Mouse (Mus musculus): Measurements from ENCODE around the gene Cep95. TPM values are rescaled to one million over a fixed set of nuclear protein-coding genes. Genes with fewer than 3 reads are reported as not detected.

The Cep95 gene
- total and polyA plus RNA-seq, 2 experiments from 2014 or later, result 6.9 to 15.8 TPM

GRCm38 (mm10) chr11:106776960-106777359 is 12.1 kb upstream of the Cep95 start:
- WGBS, result 95% methylated on average over 4 of the region's 4 CpGs
- Histone ChIP-seq H3K36me3 (ENCODE audit: insufficient read depth) (peaks cover 47% of the 10 kb centered on the region), H3K4me3 (ENCODE audit: low read depth, low read length) (no peak overlapping the region), H3K9me3 (ENCODE audit: low read length) (no peaks in the 10 kb centered on the region), H3K27ac (ENCODE audit: low read depth, low read length) (no peak overlapping the region), H3K27me3 (ENCODE audit: insufficient read depth, low read length) (no peaks in the 10 kb centered on the region), H3K4me1 (ENCODE audit: insufficient read depth) (0 out of 2 replicates have a peak, but pooled peaks cover 2% of the 10 kb centered on the region), H3K9ac (no peak overlapping the region), H3K4me2 (ENCODE audit: low read depth) (no peak overlapping the region)
- TF ChIP-seq CTCF (IDR thresholded peaks at IDR 0.05; ENCODE audit: low read depth), result no peak
- ATAC-seq (no peak), DNase-seq (no peak)

- Histone ChIP-seq H3K27ac (ENCODE audit: low read depth, low read length) (no peak overlapping the region), H3K4me1 (ENCODE audit: insufficient read depth) (0 out of 2 replicates have a peak, but pooled peaks cover 2% of the 10 kb centered on the region), H3K36me3 (ENCODE audit: insufficient read depth) (peaks cover 47% of the 10 kb centered on the region), H3K9ac (no peak overlapping the region), H3K4me3 (ENCODE audit: low read depth, low read length) (no peak overlapping the region), H3K27me3 (ENCODE audit: insufficient read depth, low read length) (no peaks in the 10 kb centered on the region), H3K9me3 (ENCODE audit: low read length) (no peaks in the 10 kb centered on the region), H3K4me2 (ENCODE audit: low read depth) (no peak overlapping the region)
- WGBS, result 91% methylated on average over 3 of the region's 3 CpGs
- ATAC-seq, result no peak
- DNase-seq, result no peak
- TF ChIP-seq CTCF (IDR thresholded peaks at IDR 0.05; ENCODE audit: low read depth), result no peak
These were observed 11.7 kb upstream of the Cep95 start for GRCm38 (mm10) chr11:106777395-106777794.

- Histone ChIP-seq H3K9ac (no peak overlapping the region), H3K9me3 (ENCODE audit: low read length) (no peaks in the 10 kb centered on the region), H3K27ac (ENCODE audit: low read depth, low read length) (no peak overlapping the region), H3K4me3 (ENCODE audit: low read depth, low read length) (no peak overlapping the region), H3K27me3 (ENCODE audit: insufficient read depth, low read length) (no peaks in the 10 kb centered on the region), H3K4me1 (ENCODE audit: insufficient read depth) (0 out of 2 replicates have a peak, but pooled peaks cover 2% of the 10 kb centered on the region), H3K36me3 (ENCODE audit: insufficient read depth) (peaks cover 48% of the 10 kb centered on the region), H3K4me2 (ENCODE audit: low read depth) (no peak overlapping the region; the same call in 1 of the 2 replicates)
- ATAC-seq (no peak), DNase-seq (no peak)
- no peak for TF ChIP-seq CTCF (IDR thresholded peaks at IDR 0.05; ENCODE audit: low read depth)
- WGBS, result 91% methylated on average over 7 of the region's 7 CpGs
These were observed 10.9 kb upstream of the Cep95 start for GRCm38 (mm10) chr11:106778132-106778531.

- Histone ChIP-seq H3K27ac (ENCODE audit: low read depth, low read length) (peak overlapping the region; percentile 88), H3K27me3 (ENCODE audit: insufficient read depth, low read length) (no peaks in the 10 kb centered on the region), H3K4me1 (ENCODE audit: insufficient read depth) (0 out of 2 replicates have a peak, but pooled peaks cover 2% of the 10 kb centered on the region), H3K4me3 (ENCODE audit: low read depth, low read length) (peak overlapping the region; percentile 72), H3K9me3 (ENCODE audit: low read length) (no peaks in the 10 kb centered on the region), H3K36me3 (ENCODE audit: insufficient read depth) (peaks cover 49% of the 10 kb centered on the region), H3K4me2 (ENCODE audit: low read depth) (peak overlapping the region; percentile 87), H3K9ac (peak overlapping the region; percentile 77)
- TF ChIP-seq CTCF (IDR thresholded peaks at IDR 0.05; ENCODE audit: low read depth), result no peak
- no peak for DNase-seq
- ATAC-seq, result peak; percentile 77
- WGBS, result 2% methylated on average over 39 of the region's 39 CpGs
These were observed 10.3 kb upstream of the Cep95 start for GRCm38 (mm10) chr11:106778589-106779387.

- ATAC-seq (peak; percentile 99), DNase-seq (peak; percentile 95)
- 2% methylated on average over 30 of the region's 30 CpGs for WGBS
- Histone ChIP-seq H3K9me3 (ENCODE audit: low read length) (no peaks in the 10 kb centered on the region), H3K4me1 (ENCODE audit: insufficient read depth) (0 out of 2 replicates have a peak, but pooled peaks cover 2% of the 10 kb centered on the region), H3K27ac (ENCODE audit: low read depth, low read length) (peak within 1 kb of the TSS; percentile 88), H3K27me3 (ENCODE audit: insufficient read depth, low read length) (no peaks in the 10 kb centered on the region), H3K36me3 (ENCODE audit: insufficient read depth) (peaks cover 47% of the 10 kb centered on the region), H3K4me2 (ENCODE audit: low read depth) (peak within 1 kb of the TSS; percentile 87), H3K4me3 (ENCODE audit: low read depth, low read length) (peak within 1 kb of the TSS; percentile 72), H3K9ac (peak within 1 kb of the TSS; percentile 77)
- TF ChIP-seq CTCF (IDR thresholded peaks at IDR 0.05; ENCODE audit: low read depth), result no peak
These were observed 9.5 kb upstream of the Cep95 start, which contains the start of gene Polg2 for GRCm38 (mm10) chr11:106779388-106780088. TSS of gene Polg2 (minus strand) at chr11:106779537.

GRCm38 (mm10) chr11:106780089-106780425 is 9.0 kb upstream of the Cep95 start:
- Histone ChIP-seq H3K27ac (ENCODE audit: low read depth, low read length) (peak overlapping the region; percentile 88; the same call in 1 of the 2 replicates), H3K4me1 (ENCODE audit: insufficient read depth) (0 out of 2 replicates have a peak, but pooled peaks cover 4% of the 10 kb centered on the region), H3K27me3 (ENCODE audit: insufficient read depth, low read length) (no peaks in the 10 kb centered on the region), H3K4me2 (ENCODE audit: low read depth) (no peak overlapping the region), H3K4me3 (ENCODE audit: low read depth, low read length) (peak overlapping the region; percentile 72; the same call in 1 of the 2 replicates), H3K9me3 (ENCODE audit: low read length) (no peaks in the 10 kb centered on the region), H3K36me3 (ENCODE audit: insufficient read depth) (peaks cover 46% of the 10 kb centered on the region), H3K9ac (0 out of 2 replicates have a peak overlapping the region, but pooled peaks have one; percentile 77)
- DNase-seq (no peak), ATAC-seq (no peak)
- 59% methylated on average over 4 of the region's 4 CpGs for WGBS
- no peak for TF ChIP-seq CTCF (IDR thresholded peaks at IDR 0.05; ENCODE audit: low read depth)
